In genomic region chr10:40516421-40516820, GRCm38 (mm10) we compare ENCODE assay signal across 14 mouse cellular contexts. TPM values are rescaled to one million over a fixed set of nuclear protein-coding genes. Genes with fewer than 3 reads are reported as not detected.
A peak's percentile ranks its signal among the peaks of the same experiment; 100 is the strongest.
DNase-seq lines count a peak whose midpoint lies in the region; ATAC-seq lines count a peak whose summit lies in the region.
"Had no signal": no experiment of that assay in that cellular context is flagged by ENCODE, and none has a peak within 500 bp of the region (broad histone marks: within the 10 kb centered on the region; RNA-seq: fewer than 3 reads in every experiment).

No protein-coding gene starts in this region.

- 37% methylated on average over 4 of the region's 4 CpGs for WGBS in intestine, embryonic 14.5 days
- WGBS in intestine, embryonic 16.5 days, result 23% methylated on average over 4 of the region's 4 CpGs
- 13% methylated on average over 4 of the region's 4 CpGs for WGBS in embryonic facial prominence, embryonic 10.5 days

- ATAC-seq in intestine, embryonic 14.5 days (replicated peaks; ENCODE audit: low FRiP score, low TSS enrichment, low read depth), result no peak
- ATAC-seq in intestine, embryonic 16.5 days, result no peak

- H3K4me1 ChIP-seq in intestine, embryonic 14.5 days (replicated peaks; ENCODE audit: control insufficient read depth, insufficient read depth, low read length), result no peaks in the 10 kb centered on the region
- H3K4me1 ChIP-seq in intestine, embryonic 16.5 days (ENCODE audit: control insufficient read depth, insufficient read depth, low read length), result peaks cover 3% of the 10 kb centered on the region; the same call in 1 of the 2 replicates
- peaks cover 22% of the 10 kb centered on the region for H3K4me1 ChIP-seq in embryonic facial prominence, embryonic 10.5 days
- H3K4me1 ChIP-seq: liver, embryonic 13.5 days had no signal

- H3K27me3 ChIP-seq in intestine, embryonic 14.5 days (replicated peaks; ENCODE audit: control insufficient read depth, insufficient read depth, low read length), result no peaks in the 10 kb centered on the region
- H3K27me3 ChIP-seq in intestine, embryonic 16.5 days (replicated peaks; ENCODE audit: control insufficient read depth, insufficient read depth, low read length), result no peaks in the 10 kb centered on the region
- H3K27me3 ChIP-seq in embryonic facial prominence, embryonic 10.5 days (replicated peaks; ENCODE audit: low read depth, poor library complexity, severe bottlenecking), result no peaks in the 10 kb centered on the region
- H3K27me3 ChIP-seq: forebrain, embryonic 12.5 days; liver, embryonic 13.5 days; neural tube, embryonic 13.5 days had no signal

- no peaks in the 10 kb centered on the region for H3K9me3 ChIP-seq in intestine, embryonic 14.5 days (ENCODE audit: control insufficient read depth, low read length)
- H3K9me3 ChIP-seq in intestine, embryonic 16.5 days (ENCODE audit: control insufficient read depth, low read length), result no peaks in the 10 kb centered on the region
- H3K9me3 ChIP-seq in embryonic facial prominence, embryonic 10.5 days, result no peaks in the 10 kb centered on the region
- H3K9me3 ChIP-seq: forebrain, embryonic 12.5 days; liver, embryonic 13.5 days; neural tube, embryonic 13.5 days had no signal

- H3K4me2 ChIP-seq in intestine, embryonic 14.5 days (ENCODE audit: low read length), result no peak overlapping the region
- no peak overlapping the region for H3K4me2 ChIP-seq in intestine, embryonic 16.5 days (ENCODE audit: low read depth, low read length)
- H3K4me2 ChIP-seq: forebrain, embryonic 12.5 days; liver, embryonic 13.5 days; neural tube, embryonic 13.5 days had no signal

- H3K9ac ChIP-seq in intestine, embryonic 14.5 days (ENCODE audit: low read length), result no peak overlapping the region
- H3K9ac ChIP-seq in intestine, embryonic 16.5 days (ENCODE audit: low read depth, low read length), result no peak overlapping the region
- H3K9ac ChIP-seq: forebrain, embryonic 12.5 days; liver, embryonic 13.5 days; neural tube, embryonic 13.5 days had no signal

- H3K4me3 ChIP-seq in intestine, embryonic 14.5 days (ENCODE audit: low read depth, low read length), result no peak overlapping the region
- H3K4me3 ChIP-seq in intestine, embryonic 16.5 days (ENCODE audit: low read length), result no peak overlapping the region
- H3K4me3 ChIP-seq in embryonic facial prominence, embryonic 10.5 days, result no peak overlapping the region
- H3K4me3 ChIP-seq: forebrain, embryonic 12.5 days; liver, embryonic 13.5 days; neural tube, embryonic 13.5 days had no signal

- no peak overlapping the region for H3K27ac ChIP-seq in intestine, embryonic 14.5 days (ENCODE audit: low read depth)
- no peak overlapping the region for H3K27ac ChIP-seq in intestine, embryonic 16.5 days (ENCODE audit: low read length)
- H3K27ac ChIP-seq in embryonic facial prominence, embryonic 10.5 days (replicated peaks), result peak overlapping the region; percentile 66
- H3K27ac ChIP-seq: forebrain, embryonic 12.5 days; liver, embryonic 13.5 days; neural tube, embryonic 13.5 days had no signal

- H3K36me3 ChIP-seq in intestine, embryonic 14.5 days (ENCODE audit: control insufficient read depth, insufficient read depth, low read length), result no peaks in the 10 kb centered on the region
- H3K36me3 ChIP-seq in intestine, embryonic 16.5 days (ENCODE audit: control insufficient read depth, insufficient read depth, low read length), result no peaks in the 10 kb centered on the region
- H3K36me3 ChIP-seq in embryonic facial prominence, embryonic 10.5 days (replicated peaks), result no peaks in the 10 kb centered on the region
- H3K36me3 ChIP-seq: forebrain, embryonic 12.5 days; liver, embryonic 13.5 days; neural tube, embryonic 13.5 days had no signal

- DNase-seq in intestine, embryonic 14.5 days (ENCODE audit: low spot score), result peak; percentile 50
- peak; percentile 74 for DNase-seq in right cerebral cortex, adult 18-20 months
- no peak for DNase-seq in right cerebral cortex, postnatal 4 days
- DNase-seq in embryonic facial prominence, embryonic 10.5 days (ENCODE audit: low spot score), result peak; percentile 50
- DNase-seq in left cerebral cortex, adult 9 months (ENCODE audit: low spot score in 2 of 2), result peak; percentile 69 to 70
- DNase-seq in c-Kit-positive CD71-positive TER-119-positive erythroid progenitor cells, embryonic 14.5 days (ENCODE audit: low spot score), result no peak
- DNase-seq: embryo, embryonic 11 days; heart, postnatal 10 days; kidney, adult 11 months; liver, embryonic 13.5 days; thymus, postnatal 25 days had no signal

RNA-seq across cellular contexts. Expression of gene Slc22a16, which starts 53.7 kb away (rescaled TPM):
- polyA plus RNA-seq in intestine, embryonic 14.5 days (2014; fragmentation: Nextera tagmentation; extraction: Ambion mirVana), result not detected in 2 replicates
- polyA plus RNA-seq in intestine, embryonic 16.5 days (2015; fragmentation: Nextera tagmentation; extraction: Ambion mirVana), result not detected in 2 replicates
- polyA plus RNA-seq in embryonic facial prominence, embryonic 10.5 days (2016; fragmentation: Nextera tagmentation; extraction: Ambion mirVana), result not detected in 2 replicates
- polyA plus RNA-seq: forebrain, embryonic 12.5 days; liver, embryonic 13.5 days; neural tube, embryonic 13.5 days had no signal

Comparison
In these comparisons a context has a peak if more than half of its experiments do, and no peak if none do; other contexts are left out.
1. DNase-seq: peak in intestine, embryonic 14.5 days (single experiment), right cerebral cortex, adult 18-20 months (single experiment), embryonic facial prominence, embryonic 10.5 days (single experiment) and left cerebral cortex, adult 9 months (2 of 2); none in right cerebral cortex, postnatal 4 days (single experiment) and c-Kit-positive CD71-positive TER-119-positive erythroid progenitor cells, embryonic 14.5 days (single experiment).